Mouse (Mus musculus): ENCODE measurements around the gene Hist1h2af. TPM values are rescaled to one million over a fixed set of nuclear protein-coding genes. Genes with fewer than 3 reads are reported as not detected.
A peak's percentile ranks its signal among the peaks of the same experiment; 100 is the strongest.
"Not testable (repeated sequence)": the region's sequence is repeated elsewhere in the genome, so short reads cannot be mapped to it uniquely, and the experiment has no call there.

Gene Hist1h2af
- polyA plus RNA-seq, 1 experiment, result 151 TPM

DNA sequence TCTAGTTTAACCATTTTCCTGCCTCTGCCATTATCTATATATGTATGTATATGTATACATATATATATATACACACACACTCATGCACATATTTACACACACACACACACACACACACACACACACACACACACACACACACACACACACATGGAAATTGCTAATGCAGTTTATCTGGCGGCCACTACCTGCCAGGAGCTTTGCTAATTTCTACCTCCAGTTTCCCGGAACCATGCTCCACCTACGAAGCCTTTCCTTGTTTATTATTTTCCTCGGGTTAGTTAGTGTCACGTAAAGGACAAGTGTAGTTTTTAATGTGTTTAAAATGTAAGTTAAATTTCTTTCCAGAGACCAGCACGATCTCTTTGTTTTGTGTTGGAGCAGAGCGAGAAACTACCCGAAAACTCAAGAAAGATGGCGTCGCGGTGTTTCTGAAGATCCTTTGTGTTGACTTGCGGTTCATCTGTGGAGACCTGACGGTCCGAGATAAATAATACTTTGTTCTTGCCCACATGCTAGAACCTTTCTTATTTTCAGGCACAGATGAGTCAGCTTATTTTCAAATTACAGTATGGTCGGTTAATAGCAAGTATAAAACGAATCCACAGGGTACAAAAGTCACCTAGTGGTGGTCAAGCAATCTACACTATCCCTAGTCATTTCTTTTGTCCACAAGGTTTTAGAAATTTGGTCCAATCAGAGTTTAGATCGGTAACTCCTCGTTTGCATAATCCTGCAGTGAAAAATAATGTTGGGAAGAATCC lies 29.2 kb downstream of the Hist1h2af start:
- peak overlapping the region; percentile 80 for H3K27ac ChIP-seq (ENCODE audit: control insufficient read depth, insufficient read depth, low read depth, low read length, poor library complexity)
- H3K4me3 ChIP-seq (replicated peaks; ENCODE audit: control insufficient read depth, low read depth, low read length), result peak overlapping the region; percentile 55
- WGBS, result 2% methylated on average over 18 of the region's 18 CpGs
- H3K4me1 ChIP-seq (ENCODE audit: control insufficient read depth, insufficient read depth, low read length), result no peaks in the 10 kb centered on the region; the same call in 1 of the 2 replicates
- TF ChIP-seq POLR2A (IDR thresholded peaks at IDR 0.05; ENCODE audit: borderline replicate concordance, control insufficient read depth, low read depth, low read length) (no peak), CTCF (IDR thresholded peaks at IDR 0.05; ENCODE audit: control insufficient read depth, insufficient read depth, low read length) (no peak)

DNA sequence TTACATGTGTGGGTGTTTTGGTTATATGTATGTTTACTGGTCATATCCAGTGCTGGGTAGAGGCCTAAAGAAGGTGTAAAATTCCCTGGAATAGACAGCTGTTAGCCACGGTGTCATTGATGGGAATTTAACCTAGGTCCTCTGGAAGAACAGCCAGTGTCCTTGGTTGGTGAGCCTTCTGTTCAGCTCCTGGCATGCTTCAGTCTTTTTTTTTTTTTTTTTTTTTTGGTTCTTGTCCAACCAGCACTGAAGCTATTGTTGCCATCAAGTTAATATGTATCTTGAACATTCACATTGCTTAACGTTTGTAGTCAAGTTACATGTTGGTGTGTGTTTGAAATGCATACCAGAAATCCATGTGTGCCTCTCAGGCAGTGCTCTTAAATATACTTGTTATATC lies 30.8 kb downstream of the Hist1h2af start:
- Histone ChIP-seq H3K4me3 (replicated peaks; ENCODE audit: control insufficient read depth, low read depth, low read length) (no peak overlapping the region), H3K27ac (ENCODE audit: control insufficient read depth, insufficient read depth, low read depth, low read length, poor library complexity) (no peak overlapping the region), H3K4me1 (ENCODE audit: control insufficient read depth, insufficient read depth, low read length) (no peaks in the 10 kb centered on the region; the same call in 1 of the 2 replicates)
- no peak for TF ChIP-seq CTCF (IDR thresholded peaks at IDR 0.05; ENCODE audit: control insufficient read depth, insufficient read depth, low read length)
- no peak for TF ChIP-seq POLR2A (IDR thresholded peaks at IDR 0.05; ENCODE audit: borderline replicate concordance, control insufficient read depth, low read depth, low read length)
- WGBS, result 84% methylated on average over 2 of the region's 2 CpGs

DNA sequence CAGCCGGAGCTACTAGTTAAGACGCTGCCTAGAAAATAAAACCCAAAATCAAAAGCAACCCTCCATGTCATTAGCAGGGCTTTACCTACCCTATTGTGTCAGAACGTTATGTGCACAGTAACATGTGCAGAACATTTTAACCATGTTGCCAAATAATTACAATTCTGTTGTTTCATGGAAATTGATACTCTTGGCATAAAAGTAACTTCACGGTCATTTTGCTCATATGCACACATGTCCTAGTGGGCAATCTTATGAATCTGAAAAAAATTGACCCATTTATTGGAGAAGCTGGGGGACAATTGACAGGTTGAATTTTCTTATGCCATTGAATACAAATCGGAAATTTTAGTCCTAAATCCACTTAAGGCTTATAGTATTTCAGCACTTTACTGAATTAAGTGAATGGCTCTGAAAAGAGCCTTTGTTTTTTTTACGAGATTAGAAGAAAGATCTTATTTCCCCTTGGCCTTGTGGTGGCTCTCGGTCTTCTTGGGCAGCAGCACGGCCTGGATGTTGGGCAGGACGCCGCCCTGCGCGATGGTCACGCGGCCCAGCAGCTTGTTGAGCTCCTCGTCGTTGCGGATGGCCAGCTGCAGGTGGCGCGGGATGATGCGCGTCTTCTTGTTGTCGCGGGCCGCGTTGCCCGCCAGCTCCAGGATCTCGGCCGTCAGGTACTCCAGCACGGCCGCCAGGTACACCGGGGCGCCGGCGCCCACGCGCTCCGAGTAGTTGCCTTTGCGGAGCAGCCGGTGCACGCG lies 36.7 kb downstream of the Hist1h2af start:
- not testable (repeated sequence) for H3K4me1 ChIP-seq (ENCODE audit: control insufficient read depth, insufficient read depth, low read length)
- Histone ChIP-seq H3K27ac (ENCODE audit: control insufficient read depth, insufficient read depth, low read depth, low read length, poor library complexity) (peak overlapping the region; percentile 99), H3K4me3 (replicated peaks; ENCODE audit: control insufficient read depth, low read depth, low read length) (peak overlapping the region; percentile 43)
- 2% methylated on average over 27 of the region's 41 CpGs for WGBS

DNA sequence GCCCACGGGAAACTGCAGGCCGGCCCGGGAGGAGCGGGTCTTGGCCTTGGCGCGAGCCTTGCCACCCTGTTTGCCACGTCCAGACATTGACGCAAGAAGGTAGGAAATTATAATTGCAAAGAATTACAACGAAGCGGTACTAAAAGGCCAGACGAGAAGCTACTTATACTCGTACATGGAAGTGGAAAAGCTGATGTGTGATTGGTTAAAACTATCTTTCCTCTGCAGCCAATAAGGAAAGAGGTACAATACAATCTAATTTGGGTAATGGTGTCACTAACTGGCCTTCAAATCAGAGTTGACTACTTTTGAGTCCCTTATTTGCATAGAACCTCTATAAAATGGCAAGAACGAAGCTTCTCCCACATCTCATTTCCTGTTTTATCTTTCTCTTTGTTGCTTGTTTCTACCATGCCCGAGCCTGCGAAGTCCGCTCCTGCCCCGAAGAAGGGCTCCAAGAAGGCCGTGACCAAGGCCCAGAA lies 37.4 kb downstream of the Hist1h2af start, which contains the start of the genes Hist1h2ae and Hist1h2bg:
Gene Hist1h2ae, minus strand, starts transcription at position 199 of the 482 bp plus-strand sequence.
Gene Hist1h2bg, plus strand, starts transcription at position 375 of the 482 bp plus-strand sequence.
- H3K4me1 ChIP-seq (ENCODE audit: control insufficient read depth, insufficient read depth, low read length), result no peaks in the 10 kb centered on the region; the same call in 1 of the 2 replicates
- H3K27ac ChIP-seq (ENCODE audit: control insufficient read depth, insufficient read depth, low read depth, low read length, poor library complexity), result peak within 1 kb of the TSS; percentile 99
- peak; percentile 74 for TF ChIP-seq POLR2A (IDR thresholded peaks at IDR 0.05; ENCODE audit: borderline replicate concordance, control insufficient read depth, low read depth, low read length)
- no peak for TF ChIP-seq CTCF (IDR thresholded peaks at IDR 0.05; ENCODE audit: control insufficient read depth, insufficient read depth, low read length)
- under 1% methylated on average over 18 of the region's 18 CpGs for WGBS
- H3K4me3 ChIP-seq (replicated peaks; ENCODE audit: control insufficient read depth, low read depth, low read length), result peak within 1 kb of the TSS; percentile 59

DNA sequence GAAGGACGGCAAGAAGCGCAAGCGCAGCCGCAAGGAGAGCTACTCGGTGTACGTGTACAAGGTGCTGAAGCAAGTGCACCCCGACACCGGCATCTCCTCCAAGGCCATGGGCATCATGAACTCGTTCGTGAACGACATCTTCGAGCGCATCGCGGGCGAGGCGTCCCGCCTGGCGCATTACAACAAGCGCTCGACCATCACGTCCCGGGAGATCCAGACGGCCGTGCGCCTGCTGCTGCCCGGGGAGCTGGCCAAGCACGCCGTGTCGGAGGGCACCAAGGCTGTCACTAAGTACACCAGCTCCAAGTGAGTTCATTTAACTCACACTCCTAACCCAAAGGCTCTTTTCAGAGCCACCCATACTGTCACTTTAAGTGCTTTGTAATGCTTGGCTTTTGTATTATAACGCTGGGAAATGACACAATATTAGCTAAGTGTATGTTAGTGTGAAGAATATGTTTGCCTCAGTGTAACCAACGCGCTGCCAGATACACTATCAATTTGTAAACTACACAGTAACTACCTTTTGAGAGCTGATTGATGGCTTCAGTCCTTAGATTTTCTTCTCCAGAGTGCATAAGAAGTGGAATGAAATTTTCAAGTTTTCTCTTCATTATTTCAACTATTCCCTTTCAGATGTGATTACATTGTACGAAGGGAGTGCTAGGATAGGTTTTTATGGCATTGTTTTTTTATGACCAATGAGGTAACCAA lies 38.0 kb downstream of the Hist1h2af start:
- not testable (repeated sequence) for H3K4me1 ChIP-seq (ENCODE audit: control insufficient read depth, insufficient read depth, low read length)
- WGBS, result under 1% methylated on average over 17 of the region's 34 CpGs
- peak; percentile 98; the same call in 1 of the 2 replicates for TF ChIP-seq POLR2A (IDR thresholded peaks at IDR 0.05; ENCODE audit: borderline replicate concordance, control insufficient read depth, low read depth, low read length)
- Histone ChIP-seq H3K27ac (ENCODE audit: control insufficient read depth, insufficient read depth, low read depth, low read length, poor library complexity) (peak overlapping the region; percentile 97), H3K4me3 (replicated peaks; ENCODE audit: control insufficient read depth, low read depth, low read length) (peak overlapping the region; percentile 59)

DNA sequence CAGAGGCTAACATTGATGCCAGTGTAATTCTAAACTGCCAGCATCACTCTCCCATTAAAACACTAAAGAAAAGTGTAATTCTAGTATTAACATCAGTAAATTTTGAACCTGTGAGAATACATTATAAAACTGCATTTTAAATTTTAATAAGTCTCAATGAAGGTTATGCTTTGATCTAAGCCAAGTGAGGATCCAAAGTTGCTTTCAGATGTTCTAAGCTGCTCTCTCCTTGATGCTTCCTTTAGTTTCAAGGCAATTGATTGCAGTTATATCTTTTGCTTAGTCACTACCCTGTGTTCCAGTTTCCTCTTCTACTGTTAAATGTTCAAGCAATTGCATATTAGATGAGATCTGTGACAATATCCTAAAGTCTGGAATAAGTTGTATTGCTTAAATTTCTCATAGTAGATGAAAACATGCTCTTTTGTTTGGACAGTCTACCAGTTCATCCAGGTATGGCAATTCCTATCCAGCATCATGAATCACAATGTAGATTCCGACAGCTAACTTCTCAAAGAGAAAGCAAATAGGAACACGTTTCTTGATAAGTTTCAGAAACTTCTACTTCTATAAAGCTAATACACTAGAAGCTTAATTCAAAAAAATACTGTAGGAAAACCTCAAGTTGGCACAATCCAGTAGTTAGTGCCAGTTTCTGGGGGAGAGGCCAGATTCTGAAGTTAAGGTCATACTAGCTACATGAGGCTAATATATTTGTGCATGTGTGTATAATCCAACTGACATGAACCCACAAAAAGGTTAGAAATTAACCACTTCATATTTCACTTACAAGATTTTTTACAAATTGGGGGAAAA lies 38.7 kb downstream of the Hist1h2af start:
- Histone ChIP-seq H3K27ac (ENCODE audit: control insufficient read depth, insufficient read depth, low read depth, low read length, poor library complexity) (no peak overlapping the region), H3K4me1 (ENCODE audit: control insufficient read depth, insufficient read depth, low read length) (no peaks in the 10 kb centered on the region; the same call in 1 of the 2 replicates), H3K4me3 (replicated peaks; ENCODE audit: control insufficient read depth, low read depth, low read length) (peak overlapping the region; percentile 54)
- no peak for TF ChIP-seq CTCF (IDR thresholded peaks at IDR 0.05; ENCODE audit: control insufficient read depth, insufficient read depth, low read length)
- no peak for TF ChIP-seq POLR2A (IDR thresholded peaks at IDR 0.05; ENCODE audit: borderline replicate concordance, control insufficient read depth, low read depth, low read length)
- 30% methylated on average over 2 of the region's 2 CpGs for WGBS

DNA sequence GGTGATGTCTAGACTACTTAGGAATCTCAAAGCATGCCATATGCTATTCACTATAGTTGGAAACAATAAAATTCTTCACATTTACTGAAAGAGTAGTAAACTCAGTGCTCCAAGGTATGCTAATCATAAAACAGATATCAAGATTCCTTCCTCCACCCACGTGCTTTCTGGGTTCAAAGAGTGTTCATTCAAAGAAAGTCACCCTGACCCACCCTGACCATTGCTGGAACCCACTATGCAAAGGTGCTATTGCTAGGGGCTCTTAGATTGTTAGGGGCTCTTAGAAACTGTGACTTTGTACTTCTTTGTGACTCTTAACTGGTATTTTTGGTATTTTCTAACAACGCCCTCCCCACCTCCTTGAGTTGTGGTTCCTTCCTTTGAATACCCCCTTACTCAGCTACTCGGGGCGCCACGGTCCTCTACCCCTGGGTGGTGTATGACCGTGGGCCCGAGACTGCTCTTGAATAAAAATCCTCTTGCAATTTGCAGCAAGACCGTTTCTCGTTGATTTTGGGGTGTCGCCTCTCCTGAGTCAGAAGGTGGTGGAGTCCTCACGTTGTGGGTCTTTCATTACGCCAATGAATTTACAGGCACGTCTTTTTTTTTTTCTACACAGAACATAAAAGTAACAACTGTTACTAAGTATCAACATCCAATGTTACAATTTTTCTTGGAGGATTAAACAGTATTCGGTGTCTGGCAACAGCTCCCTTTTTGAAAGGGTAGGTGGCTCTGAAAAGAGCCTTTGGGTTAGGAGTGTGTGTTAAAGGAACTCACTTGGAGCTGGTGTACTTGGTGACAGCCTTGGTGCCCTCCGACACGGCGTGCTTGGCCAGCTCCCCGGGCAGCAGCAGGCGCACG lies 39.6 kb downstream of the Hist1h2af start:
- Histone ChIP-seq H3K27ac (ENCODE audit: control insufficient read depth, insufficient read depth, low read depth, low read length, poor library complexity) (peak overlapping the region; percentile 96), H3K4me3 (replicated peaks; ENCODE audit: control insufficient read depth, low read depth, low read length) (peak overlapping the region; percentile 41)
- 6% methylated on average over 20 of the region's 20 CpGs for WGBS
- not testable (repeated sequence) for H3K4me1 ChIP-seq (ENCODE audit: control insufficient read depth, insufficient read depth, low read length)

All from bone marrow, adult 2 months (tissue).